Mouse (Mus musculus) E14TG2a.4 (cell line): ENCODE results near the gene Pigv.

Experiments
- H3K27me3 ChIP-seq: 2 replicates; pipeline ENCODE4 v1.6.1; 2014; ENCODE audit warnings: low read length, control low read depth; ENCODE audit not compliant: insufficient read depth
- H3K36me3 ChIP-seq: 2 replicates; pipeline ENCODE4 v1.6.1; 2014; ENCODE audit warnings: low read length, control low read depth; ENCODE audit not compliant: insufficient read depth
- H3K4me1 ChIP-seq: replicated peaks from 2 replicates; pipeline ENCODE4 v1.6.1; 2014; ENCODE audit warnings: low read depth, low read length, control low read depth
- H3K4me3 ChIP-seq: replicated peaks from 2 replicates; pipeline ENCODE4 v1.5.1; 2014; ENCODE audit warnings: mild to moderate bottlenecking, low read length
- H3K9me3 ChIP-seq: 2 replicates; pipeline ENCODE4 v1.6.1; 2014; ENCODE audit warnings: low read length, control low read depth
- CTCF ChIP-seq: conservative IDR thresholded peaks from 2 replicates; pipeline ENCODE4 v1.5.1; 2014; ENCODE audit warnings: low read length
- NANOG ChIP-seq: IDR thresholded peaks from 2 replicates; pipeline ENCODE4 v1.6.1; 2014; ENCODE audit warnings: borderline replicate concordance, low read length, mixed read lengths
- POU5F1 ChIP-seq: IDR thresholded peaks from 2 replicates; pipeline ENCODE4 v1.6.1; 2014; ENCODE audit warnings: low read length, borderline replicate concordance

The Pigv gene

DNA sequence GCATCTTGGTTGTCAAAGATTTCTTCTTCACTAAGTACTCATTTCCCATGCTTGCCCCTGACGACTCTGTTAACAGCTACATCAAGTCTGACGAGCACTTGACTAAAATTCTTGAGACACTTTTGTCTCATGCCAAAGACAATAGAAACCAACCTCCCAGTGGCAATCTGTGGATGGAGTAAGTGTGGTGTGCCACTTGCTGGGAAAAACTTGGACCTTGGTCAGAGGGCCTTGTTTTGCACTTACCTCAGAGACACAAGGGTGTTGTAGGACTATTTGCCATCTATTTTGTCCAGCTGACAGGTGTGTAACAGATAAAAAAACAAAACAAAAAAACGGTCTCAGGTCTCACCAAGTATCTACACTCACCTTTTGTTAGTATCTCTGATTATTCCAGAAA, 3.7 kb upstream of the Pigv start:
- H3K27me3 ChIP-seq = no peaks in the 10 kb centered on the region
- peaks cover 40% of the 10 kb centered on the region for H3K36me3 ChIP-seq
- H3K4me3 ChIP-seq = peak overlapping the region; percentile 41; the same call in 1 of the 2 replicates
- TF ChIP-seq NANOG (no peak), POU5F1 (no peak), CTCF (no peak)
- no peaks in the 10 kb centered on the region for H3K9me3 ChIP-seq
- peaks cover 83% of the 10 kb centered on the region for H3K4me1 ChIP-seq

DNA sequence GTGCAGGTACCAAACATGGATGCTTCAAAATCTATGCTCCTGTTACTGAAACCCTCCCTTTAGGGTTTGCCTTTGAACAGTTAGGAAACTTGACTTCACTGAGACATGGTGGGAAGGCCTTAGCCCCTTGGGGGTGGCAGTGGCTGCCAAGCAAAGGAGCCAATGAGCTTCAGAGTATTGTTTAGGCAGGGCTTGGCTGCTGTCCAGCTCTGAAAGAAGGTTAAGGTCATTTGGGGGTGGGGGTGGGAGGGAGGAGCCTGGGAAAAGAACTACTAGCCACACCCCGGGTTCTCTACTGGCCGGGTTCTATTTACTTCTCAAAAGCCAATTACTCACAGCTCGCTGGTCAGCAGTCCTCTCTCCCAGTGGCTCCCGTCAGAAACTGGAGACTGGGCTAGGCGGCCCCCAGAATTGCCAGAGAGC, 3.2 kb upstream of the Pigv start:
- peak overlapping the region; percentile 41 for H3K4me3 ChIP-seq
- no peak for TF ChIP-seq NANOG
- TF ChIP-seq POU5F1 = no peak
- TF ChIP-seq CTCF = no peak
- peaks cover 36% of the 10 kb centered on the region for H3K36me3 ChIP-seq
- H3K27me3 ChIP-seq = no peaks in the 10 kb centered on the region
- H3K4me1 ChIP-seq = peaks cover 82% of the 10 kb centered on the region
- no peaks in the 10 kb centered on the region for H3K9me3 ChIP-seq

DNA sequence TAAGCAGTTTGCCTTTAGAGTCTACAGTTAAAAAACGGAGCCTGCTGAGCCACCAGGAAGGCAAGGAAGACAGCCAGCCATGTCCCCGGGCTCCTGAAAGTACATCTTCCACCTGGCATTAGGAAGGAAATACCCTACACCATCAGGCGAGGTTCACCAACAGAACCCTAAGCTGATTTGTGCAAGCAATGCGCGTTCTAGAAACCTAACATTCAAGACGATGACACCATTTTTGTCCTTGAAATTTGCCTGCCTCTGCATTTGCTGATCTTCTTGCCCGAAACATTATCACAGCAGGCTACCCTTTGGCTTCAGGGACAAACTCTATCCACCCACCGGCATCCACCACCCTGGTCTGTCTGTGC, 1.9 kb upstream of the Pigv start:
- Histone ChIP-seq H3K9me3 (no peaks in the 10 kb centered on the region), H3K4me1 (peaks cover 83% of the 10 kb centered on the region), H3K36me3 (peaks cover 36% of the 10 kb centered on the region), H3K27me3 (no peaks in the 10 kb centered on the region), H3K4me3 (no peak overlapping the region; the same call in 1 of the 2 replicates)
- no peak for TF ChIP-seq CTCF
- no peak for TF ChIP-seq NANOG
- no peak for TF ChIP-seq POU5F1

DNA sequence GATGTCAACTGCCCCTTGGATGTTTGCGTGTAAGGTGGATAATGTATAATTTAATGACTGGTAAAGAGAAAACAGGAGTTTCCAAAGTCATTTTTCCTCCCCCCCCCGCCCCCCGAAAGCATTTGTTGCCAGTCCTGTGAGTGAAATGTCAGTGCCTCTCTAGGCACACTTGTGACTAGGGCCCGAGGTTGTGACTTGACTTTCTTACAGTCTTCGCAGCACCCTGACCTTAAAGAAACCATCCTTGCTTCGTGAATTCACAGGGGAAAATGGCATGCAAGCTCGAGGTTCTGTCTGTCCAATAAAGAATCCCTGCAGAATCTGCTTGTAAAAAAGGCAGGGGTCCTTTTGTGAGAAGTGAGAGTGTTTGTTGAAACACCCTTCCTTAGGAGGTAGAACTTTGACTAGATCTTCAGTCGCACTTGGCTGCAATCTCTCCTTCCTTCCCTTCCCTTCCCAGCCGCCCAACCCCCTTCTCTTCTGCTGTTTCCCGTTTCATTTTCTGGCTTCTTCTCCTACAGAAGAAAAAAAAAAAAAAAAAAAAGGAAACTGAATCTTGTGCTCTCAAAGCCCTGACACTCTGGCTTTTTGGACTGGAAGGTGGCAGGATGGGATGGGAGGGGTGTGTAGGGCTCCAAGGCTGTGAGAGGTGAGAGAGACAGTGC, 1.4 kb upstream of the Pigv start:
- peaks cover 37% of the 10 kb centered on the region for H3K36me3 ChIP-seq
- no peak overlapping the region; the same call in 1 of the 2 replicates for H3K4me3 ChIP-seq
- no peak for TF ChIP-seq NANOG
- no peak for TF ChIP-seq POU5F1
- TF ChIP-seq CTCF = no peak
- H3K9me3 ChIP-seq = no peaks in the 10 kb centered on the region
- peaks cover 85% of the 10 kb centered on the region for H3K4me1 ChIP-seq
- no peaks in the 10 kb centered on the region for H3K27me3 ChIP-seq

DNA sequence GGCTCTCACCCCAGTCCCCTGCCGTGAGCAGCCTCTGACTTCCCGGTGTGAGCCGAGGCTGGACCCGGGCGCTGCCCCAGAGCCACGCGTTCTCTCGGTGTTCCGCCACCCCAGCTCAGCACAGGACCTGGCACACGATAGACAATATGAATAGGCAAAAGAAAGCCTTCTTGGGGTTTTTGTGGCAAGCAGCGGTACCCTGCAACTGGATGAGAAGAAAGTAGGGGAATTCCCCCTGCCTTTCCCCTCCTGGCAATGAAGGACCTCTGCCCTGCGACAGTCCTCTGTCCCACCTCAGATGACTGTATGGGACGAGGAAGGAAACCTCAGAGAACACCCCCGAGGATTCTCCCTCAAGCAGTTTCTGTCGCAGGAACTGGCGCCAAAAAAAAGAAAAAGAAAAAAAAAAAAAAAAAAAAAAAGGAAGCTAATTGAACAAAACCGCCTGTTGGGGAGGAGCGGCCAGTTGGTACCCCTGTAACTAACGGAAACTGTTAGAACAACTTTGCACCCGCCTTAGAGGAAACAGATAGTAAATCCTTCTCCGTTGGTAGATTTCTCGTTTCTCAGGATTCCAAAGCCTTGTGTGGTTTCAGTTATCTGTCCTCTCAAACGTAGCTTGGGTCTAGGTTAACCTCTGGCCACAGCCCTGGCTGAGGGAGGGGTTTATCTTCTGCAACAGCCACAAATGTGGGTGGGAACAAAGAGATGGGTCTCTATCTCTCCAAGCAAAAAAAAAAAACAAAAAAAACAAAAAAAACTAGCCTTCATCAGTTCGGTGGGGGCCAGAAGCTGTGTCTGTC, 599 bp upstream of the Pigv start:
- peaks cover 85% of the 10 kb centered on the region for H3K4me1 ChIP-seq
- peaks cover 37% of the 10 kb centered on the region for H3K36me3 ChIP-seq
- H3K27me3 ChIP-seq = no peaks in the 10 kb centered on the region
- H3K9me3 ChIP-seq = no peaks in the 10 kb centered on the region
- TF ChIP-seq POU5F1 = no peak
- no peak for TF ChIP-seq CTCF
- TF ChIP-seq NANOG = no peak
- H3K4me3 ChIP-seq = peak overlapping the region; percentile 95

DNA sequence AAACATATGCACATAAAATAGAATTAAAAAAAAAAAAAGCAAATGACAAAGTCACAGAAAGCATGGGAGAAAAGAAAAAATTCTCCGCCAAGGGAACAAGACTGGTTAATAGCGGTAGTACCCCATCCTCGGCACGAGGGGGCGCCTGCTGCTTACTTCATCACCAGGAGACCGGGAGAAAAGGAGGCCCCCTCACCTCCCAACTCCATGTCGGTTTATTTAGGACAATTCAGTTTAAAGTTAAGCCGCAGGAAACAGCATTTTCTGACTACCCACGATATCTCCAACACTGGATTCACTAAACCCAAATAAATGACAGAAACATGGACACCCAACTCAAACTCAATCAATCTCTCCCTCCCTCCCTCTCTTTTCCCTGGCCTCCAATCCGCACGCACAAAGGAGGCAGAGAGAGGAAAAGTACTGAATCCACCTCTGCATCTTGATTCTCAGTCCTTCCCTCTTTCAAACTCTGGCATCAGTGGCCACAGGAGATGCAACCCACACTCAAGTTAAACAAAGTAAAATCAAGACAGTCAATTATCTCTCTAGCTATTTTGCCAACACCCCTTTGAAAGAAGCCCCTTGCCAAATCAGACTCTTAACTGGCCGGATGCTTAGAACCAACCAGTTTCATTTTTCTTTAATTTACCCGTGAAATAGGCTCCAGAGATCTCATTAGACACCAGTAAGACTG, 1.1 kb downstream of the Pigv start:
- peak overlapping the region; percentile 95 for H3K4me3 ChIP-seq
- no peaks in the 10 kb centered on the region for H3K27me3 ChIP-seq
- no peaks in the 10 kb centered on the region for H3K9me3 ChIP-seq
- H3K36me3 ChIP-seq = peaks cover 41% of the 10 kb centered on the region
- TF ChIP-seq CTCF (peak; percentile 71), POU5F1 (no peak), NANOG (no peak)
- H3K4me1 ChIP-seq = peaks cover 83% of the 10 kb centered on the region

DNA sequence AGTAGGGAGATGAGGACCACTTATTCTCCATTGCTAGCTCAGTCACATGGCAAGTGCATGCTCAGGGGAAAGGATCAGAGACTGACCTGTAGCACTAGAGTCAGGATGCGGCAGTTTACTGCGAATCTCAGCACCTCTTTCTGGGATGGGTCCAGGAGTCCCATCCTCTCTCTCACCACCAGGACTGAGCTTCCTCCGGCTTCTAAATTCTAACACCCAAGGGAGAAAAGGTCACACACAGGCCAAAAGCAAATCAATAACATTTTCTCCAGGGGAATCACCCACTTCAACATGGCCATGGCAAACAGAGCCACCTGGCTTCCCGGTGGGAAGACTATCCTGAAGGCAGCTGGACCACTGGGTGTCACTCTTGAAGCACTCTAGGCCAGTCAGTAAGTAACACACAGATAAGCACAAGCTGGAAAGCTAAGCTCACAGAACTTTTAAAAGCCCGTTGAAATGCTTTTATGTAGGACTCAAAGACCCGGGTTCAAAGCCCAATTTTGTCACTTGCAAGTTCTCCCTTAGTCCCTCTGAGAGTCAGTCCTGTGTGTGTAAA, 2.7 kb downstream of the Pigv start:
- Histone ChIP-seq H3K27me3 (no peaks in the 10 kb centered on the region), H3K9me3 (no peaks in the 10 kb centered on the region), H3K4me1 (peaks cover 84% of the 10 kb centered on the region), H3K4me3 (peak overlapping the region; percentile 17; the same call in 1 of the 2 replicates), H3K36me3 (peaks cover 54% of the 10 kb centered on the region)
- TF ChIP-seq NANOG (no peak), CTCF (no peak), POU5F1 (no peak)

DNA sequence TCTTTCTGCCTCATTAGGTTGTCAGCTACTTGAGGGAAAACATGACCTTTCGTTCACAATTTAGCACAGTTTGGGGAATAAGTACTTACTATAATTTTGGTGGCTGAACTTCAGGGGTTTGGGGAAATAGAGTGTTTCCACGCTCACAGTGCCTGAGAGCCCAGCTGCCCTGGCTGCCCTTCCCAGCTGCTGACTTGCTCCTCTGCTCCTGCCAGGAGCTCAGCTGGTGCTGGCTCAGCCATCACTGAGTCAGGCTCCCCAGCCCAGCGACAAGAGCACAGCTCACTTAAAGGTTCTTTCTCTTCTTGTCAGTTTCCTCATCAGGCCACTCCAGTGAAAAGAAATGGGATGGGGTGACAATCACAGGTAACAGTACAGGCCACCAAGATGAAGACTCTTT, 3.9 kb downstream of the Pigv start:
- TF ChIP-seq NANOG = no peak
- TF ChIP-seq CTCF = no peak
- no peak for TF ChIP-seq POU5F1
- Histone ChIP-seq H3K27me3 (no peaks in the 10 kb centered on the region), H3K4me3 (no peak overlapping the region), H3K4me1 (peaks cover 84% of the 10 kb centered on the region), H3K36me3 (peaks cover 63% of the 10 kb centered on the region), H3K9me3 (no peaks in the 10 kb centered on the region)
